Mouse (Mus musculus): Measurements from ENCODE around the gene Tead3.

- no peak for TF ChIP-seq GATA1 (IDR thresholded peaks at IDR 0.05; ENCODE audit: borderline replicate concordance, low read length)
- no peak for TF ChIP-seq FLI1 (IDR thresholded peaks at IDR 0.05; ENCODE audit: low read length)
Measured at GRCm38 (mm10) chr17:28308297-28309195, 42.1 kb downstream of the Tead3 start.
